Mouse (Mus musculus) T-helper 17 cell (primary cell): Measurements from ENCODE around the gene Unc5a.

Experiments
- in situ Hi-C, 2 experiments: fragments of 300-600 bp; cut with MboI, MseI; formaldehyde crosslinking; loops; 1 replicate in 1 of 2; 2 replicates in 1 of 2; pipeline ENCODE4 v1.15.1; 2025; ENCODE audit warnings: high pct_unique_total_duplicates in 2 of 2

Gene Unc5a

DNA sequence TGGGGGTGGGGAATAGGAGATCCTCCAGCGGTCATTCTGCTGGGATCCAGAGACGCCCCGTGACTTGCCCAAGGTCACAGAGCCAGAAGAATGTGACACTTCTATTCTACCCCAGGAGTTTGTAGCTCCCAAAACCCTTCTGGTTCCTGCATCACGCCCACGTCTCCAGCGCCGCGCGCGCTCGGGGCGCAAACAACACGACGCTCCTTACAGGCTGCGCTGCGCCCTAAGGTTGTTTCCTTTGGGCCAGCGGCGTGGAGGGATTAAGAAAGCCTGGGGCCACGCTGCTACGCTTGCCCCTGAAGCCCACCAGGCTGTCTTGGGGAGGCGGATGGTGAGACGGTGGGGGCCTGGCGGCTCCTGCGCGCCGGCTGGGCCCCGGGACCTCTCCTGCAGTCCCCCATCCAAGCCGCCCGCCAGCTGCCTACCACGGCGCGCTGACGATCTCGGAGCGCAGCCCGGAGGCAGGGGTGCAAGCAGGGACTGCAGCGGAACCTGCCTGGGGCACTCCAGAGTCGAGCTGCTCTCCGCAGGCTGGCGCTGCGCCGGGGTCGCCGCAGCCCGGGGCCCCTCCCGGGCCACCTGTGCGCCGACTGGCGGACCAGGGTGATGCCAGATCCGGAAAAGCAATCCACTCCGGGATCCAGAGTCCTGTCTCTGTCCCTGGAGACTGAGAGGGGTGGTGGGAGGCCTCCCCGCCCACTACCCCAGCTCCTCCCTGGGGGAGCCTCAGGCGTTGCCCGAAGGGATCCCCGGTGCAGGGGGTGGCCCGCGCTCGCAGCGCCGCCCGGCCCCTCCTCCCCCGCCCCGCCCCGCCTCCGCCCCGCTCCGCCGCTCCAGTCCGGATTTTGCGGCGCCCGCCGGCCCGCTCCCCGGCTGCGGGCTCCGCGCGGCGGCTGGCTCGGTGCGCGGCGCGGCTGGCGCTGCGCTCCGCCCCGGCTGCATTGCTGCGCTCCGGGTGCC is at the start of gene Unc5a:
Gene Unc5a, plus strand, starts transcription at position 881 of the 963 bp plus-strand sequence.
- in situ Hi-C loops, result no loop called here

DNA sequence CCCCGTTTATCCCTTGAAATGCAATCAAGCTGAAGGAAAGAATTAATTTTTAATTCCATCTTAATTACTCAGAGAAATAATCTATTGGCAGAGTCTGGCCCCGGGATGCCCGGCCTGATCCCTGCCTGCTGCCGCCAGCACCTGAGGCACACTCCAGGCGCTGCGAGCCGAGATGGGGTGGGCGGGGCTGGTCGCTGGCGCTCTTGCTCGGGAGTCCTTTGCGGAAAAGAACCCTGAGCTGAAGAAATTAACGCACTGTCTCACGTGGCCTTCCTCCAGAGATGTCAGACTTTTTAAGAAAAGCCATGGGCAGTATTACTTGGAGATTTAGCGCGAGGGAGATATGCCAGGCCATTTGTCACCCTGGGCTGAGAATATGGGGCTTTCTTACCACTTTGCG is 37.2 kb upstream of the Unc5a start:
- in situ Hi-C loops, result no loop called here

DNA sequence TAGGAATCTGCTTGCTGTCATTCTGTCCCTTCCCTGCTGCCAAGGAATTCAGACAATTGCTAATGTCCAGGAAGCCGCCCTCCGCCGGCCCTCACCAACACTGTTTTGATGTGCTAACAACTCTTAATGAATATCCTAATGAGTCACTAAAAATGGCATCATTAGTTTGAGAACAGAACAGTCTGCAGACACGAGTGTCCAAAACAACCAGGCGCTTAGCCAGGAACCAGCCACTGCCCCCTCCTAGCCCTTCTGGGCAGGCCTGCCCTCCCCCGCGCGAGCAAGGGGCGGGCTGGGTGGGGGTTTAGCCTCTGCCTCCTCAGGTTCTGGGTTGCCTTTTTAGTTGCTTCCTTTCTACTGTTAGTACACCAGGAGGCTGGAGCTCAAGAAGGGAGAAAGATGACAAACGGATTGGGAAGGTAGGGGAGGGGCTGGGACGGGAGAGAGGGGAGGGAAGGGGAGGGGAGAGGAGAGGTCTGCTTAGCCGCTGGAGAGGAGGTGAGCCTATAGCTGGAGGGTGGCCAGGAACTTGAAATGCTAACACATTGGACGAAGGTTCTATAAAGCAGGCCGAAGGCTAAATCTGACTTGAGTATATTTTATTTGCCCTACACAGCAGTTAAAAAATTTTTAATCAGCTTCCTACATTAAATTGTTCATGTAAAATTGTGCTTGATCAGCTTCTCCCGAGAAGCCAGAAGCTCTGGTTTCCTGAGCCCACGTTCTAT is 36.2 kb upstream of the Unc5a start:
- in situ Hi-C loops, result no loop called here

DNA sequence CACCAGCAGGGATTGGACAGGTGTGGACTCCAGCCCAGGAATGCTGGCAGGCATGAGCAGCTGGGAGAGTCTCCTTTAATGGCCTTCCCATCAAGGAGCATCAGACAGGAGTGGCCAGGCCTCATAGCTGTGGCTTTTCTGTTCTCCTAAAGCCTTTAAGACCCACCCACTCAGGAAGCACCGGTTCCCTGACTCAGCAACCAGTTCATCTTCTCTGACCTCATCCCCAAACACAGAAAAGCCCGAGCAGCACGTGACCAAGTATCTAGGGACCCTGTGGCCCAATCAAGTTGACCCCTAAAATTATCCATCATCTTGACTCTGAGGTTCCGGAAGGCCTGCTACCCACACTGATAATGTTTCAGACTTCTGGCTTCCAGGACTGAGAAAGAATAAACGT is 32.6 kb upstream of the Unc5a start:
- in situ Hi-C loops, result no loop called here

DNA sequence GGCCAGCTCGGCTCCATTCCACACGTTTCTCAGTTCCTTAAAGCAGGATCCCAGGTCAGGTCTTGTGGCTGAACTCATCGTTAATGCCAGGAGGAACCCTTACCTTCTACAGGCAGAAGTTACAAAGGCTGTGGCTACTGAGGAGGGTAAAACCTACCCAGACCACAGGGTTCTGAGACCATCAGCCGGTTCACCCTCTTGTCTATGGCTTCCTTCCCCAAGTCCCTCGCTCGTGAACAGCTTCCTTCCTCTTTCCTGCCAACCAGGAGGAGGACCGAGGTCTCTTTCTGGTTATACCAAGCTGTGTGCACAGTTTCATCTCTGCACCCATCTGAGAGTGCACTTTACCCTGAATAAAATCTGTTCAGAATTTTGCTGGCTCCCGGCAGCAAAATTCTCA is 30.3 kb upstream of the Unc5a start:
- in situ Hi-C loops, result no loop called here

DNA sequence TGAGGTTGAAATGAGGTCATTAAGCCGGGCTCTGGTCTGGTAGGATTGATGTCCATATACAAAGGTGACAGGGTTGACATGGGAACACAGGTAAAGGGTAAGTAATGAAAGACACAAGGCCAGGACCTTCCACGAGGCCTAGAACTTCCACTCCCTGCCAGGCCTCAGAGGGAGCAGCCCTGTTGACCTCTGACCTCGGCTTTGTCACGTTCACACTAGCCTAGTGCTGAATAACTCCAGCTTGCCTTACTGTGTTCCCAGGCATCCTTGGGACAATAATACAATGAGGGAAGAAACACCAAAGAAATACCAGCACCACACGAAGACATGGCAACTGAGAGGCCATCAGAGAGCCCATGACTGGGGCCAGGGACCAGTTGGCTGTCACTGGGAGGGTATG is 29.5 kb upstream of the Unc5a start:
- in situ Hi-C loops, result no loop called here

DNA sequence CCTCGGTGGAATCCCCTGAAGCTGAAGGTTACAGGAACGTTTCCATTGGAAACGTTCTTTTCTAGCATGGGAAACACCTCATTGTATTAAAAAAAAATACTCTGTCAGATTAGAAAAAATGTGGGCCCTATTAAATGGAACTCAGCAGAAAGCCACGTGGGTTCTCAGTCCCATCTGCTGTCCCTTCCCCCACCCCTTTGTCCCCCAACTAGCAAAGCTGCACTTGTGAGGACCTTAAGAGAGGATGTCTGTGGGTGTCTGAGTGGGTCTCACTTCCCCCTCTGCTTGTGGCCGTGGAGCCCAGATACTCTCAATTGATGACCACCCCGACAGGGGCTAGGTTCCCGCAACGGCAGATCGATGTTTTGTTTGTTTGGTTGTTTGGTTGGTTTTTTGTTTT is 27.5 kb upstream of the Unc5a start:
- in situ Hi-C loops, result no loop called here

DNA sequence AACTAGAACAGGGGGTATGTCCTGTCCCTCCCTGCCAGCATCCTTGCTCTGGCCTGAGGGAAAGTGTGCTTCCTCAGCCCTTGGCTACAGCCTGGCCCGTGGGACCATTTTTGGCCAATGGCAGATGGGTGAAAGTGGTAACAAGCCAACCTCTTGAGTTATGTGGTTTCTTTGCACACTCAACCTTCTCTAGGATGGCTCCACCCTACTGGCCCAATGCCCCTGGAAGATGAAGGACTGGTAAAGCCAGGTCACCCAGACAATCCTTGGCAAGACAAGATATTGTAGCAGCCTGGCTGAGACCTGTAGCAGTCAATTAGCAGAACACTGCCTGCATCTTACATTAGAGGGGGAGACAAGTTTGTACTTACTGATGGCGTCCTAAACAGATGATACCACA is 25.5 kb upstream of the Unc5a start:
- in situ Hi-C loops, result no loop called here

DNA sequence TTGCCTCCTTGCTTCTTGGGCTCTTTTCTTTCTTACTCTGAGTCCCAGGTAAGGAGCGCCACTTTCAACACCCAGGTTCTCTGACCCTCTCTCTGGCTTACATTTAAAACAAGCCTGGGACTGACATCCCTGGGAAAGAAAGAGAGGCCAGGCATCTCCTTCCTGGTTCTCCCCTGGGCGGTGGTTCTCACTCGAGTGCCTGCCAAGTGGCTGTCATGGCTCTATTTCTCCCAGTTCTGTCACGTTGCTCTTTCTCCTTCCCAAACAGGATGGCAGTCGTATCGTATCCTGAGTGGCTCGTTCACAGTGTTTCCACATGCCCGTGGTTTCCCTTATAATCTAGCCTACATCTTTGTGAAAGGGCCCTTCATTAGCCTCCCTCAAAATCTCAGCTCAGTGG is 23.7 kb upstream of the Unc5a start:
- in situ Hi-C loops, result no loop called here

DNA sequence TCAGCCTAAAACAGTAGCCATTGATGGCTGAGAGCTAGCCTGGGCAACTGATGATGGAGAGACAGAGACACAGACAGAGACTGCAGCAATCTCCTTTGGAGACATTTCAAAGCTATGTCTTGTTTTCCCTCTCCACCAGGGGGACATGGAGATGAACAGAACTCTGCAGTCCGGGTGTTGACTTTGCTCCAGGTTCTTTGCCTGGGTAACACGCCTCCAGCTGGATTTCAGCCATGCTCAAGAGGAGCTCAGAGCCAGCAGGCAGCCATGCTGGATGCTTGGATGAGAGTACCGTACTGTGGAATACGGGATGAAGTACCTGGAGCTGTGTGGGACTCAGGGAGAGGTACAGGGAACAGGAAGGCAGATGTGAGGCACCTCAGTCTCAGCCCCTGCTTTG is 22.6 kb upstream of the Unc5a start:
- in situ Hi-C loops, result no loop called here

DNA sequence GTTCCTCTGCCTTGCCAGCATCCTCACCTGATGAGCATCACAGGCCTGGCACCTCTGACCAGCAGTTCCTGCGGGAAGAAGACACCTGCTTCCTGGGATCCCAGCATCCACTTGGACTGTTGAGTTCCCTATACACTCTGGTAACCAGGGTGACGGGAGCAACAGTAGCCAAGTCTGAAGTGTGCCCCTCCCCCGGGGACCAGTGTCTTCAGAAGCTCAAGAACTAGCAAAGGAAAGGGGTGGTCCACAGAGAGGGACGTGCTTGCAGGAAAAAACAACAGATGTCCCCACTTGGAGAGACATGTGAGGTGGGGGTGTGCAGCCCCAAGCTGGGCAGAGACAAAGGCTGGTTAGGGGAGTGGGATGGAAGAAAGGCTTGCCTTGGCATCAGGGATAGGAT is 19.1 kb upstream of the Unc5a start:
- in situ Hi-C loops, result no loop called here

DNA sequence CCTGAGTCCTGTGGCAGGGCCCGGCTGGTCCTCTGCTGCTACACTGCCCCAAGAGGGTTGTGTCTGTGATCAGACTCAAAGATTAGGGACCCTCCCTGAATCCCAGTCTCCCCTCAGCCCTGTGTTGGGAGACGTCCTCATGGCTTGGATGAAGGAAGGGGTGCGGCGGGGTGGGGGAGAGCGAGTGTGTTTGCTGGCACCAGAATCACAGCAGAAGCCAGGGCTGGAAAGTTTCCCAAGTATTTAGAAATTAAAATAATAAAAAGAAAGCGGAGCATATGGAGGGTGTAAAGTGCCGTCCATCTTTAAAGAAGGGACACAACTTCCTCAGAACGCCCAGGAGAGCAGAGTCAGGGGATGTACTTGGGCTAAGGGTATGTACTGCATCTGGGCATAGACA is 14.3 kb upstream of the Unc5a start:
- in situ Hi-C loops, result no loop called here

DNA sequence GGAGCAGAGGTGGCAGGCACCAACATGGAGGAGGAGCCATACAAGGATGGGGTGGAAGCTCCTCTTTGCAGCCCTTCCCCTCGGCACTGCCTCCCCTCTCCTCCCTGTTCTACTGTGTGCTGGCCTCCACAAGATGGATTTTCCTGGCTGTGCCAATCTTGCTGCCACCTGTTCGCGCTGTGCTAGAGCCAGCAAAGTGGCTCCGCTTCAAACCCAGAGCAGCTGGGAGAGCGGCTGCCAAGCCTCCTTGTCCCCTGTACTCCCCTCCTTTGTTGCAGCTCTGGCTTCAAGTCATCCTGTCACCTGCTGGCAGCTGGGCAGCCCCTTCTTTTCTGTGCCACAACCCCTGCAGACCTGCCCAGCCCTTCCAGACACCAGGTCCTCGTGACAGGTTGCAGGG is 13.0 kb upstream of the Unc5a start:
- in situ Hi-C loops, result no loop called here

DNA sequence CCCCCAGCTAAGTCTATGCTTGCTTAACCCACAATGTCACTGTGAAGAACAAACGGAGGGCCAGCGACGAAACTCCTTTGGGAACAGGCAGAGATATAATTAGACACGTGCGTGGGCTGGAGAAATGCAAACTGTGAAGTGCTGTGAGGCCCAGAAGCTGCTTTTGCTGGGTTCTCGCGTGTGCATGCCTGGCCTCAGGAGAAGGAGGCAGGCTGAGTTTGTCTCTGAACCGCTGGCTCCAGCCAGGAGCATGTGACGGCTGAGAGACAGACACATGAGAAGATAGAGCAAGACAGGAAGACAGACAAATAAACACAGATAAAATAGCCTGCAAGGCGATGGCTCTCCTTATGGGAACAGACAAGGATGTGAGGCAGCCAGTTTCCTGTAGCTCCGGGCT is 11.3 kb upstream of the Unc5a start:
- in situ Hi-C loops, result no loop called here

DNA sequence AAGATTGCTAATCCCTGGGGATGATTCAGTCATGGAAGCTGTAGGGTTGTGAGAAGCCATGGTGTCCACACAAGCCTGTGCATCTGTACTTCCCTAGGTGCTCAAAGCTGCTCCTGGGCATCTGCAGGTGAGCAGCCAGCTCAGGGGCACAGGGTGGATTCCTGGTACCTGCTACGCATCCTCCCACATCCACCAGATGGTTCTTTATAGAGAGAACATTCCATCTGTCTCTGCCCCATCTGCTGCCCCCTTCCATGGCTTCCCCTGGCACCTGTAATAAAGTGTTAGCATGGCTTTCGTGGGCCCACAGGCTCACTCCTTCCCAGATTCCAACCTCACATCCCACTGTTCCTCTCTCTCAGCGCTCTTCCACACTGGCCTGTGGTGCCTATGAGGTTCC is 10.7 kb upstream of the Unc5a start:
- in situ Hi-C loops, result no loop called here

DNA sequence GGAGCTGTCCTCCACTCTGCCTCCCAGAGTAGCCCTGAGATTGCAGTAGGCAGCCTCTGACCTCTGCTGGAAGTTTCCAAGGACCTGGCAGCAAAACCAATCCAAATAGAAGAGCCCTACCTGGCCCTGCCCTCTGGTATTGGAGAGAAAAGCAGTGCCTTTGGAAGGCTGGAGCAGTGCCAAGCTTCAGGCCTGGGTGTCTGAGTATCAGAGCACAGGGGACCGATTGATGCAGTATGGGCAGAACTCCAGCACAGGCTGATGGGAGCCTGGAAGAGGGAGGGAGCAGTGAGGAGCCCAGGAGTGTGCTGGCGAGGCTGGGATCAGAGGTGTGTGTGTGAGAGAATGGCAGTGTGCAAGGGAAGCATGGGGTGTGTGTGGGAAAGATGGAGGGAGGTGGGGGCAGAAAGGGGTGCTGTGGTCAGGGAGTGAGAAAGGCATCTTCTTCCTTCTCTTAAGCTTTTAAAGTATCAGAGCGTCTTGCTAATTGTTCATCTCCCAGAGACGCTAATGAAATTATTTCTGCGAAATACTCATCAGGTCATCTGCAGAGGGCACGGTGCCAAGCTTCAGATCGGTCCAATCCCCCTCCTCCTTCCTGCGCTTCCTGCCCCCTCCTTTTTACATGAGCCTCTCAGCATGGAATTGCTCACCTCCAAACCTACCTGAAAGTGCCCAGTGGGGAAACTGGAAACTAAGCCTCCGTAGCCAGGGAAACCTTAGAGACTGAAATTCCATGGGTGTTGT is 4.6 kb upstream of the Unc5a start:
- in situ Hi-C loops, result no loop called here

DNA sequence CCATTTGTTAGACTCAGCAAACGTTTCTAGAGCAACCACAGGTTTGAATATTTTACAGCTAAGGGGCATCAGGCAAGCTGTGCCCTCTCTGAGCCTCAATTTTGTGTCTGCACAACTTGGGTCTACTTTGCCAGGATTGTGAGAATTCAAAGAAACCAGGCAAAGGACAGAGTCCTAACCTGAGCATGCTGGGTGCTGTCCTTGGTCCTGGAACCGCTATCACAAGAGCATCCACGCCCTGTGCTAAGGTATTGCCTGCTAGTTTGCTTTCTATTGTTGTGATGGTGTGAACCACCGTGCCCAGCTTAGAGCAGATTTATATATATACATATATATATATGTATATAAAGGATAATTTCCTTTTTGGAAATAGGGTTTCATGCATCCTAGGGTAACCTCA is 3.9 kb upstream of the Unc5a start:
- in situ Hi-C loops, result no loop called here

DNA sequence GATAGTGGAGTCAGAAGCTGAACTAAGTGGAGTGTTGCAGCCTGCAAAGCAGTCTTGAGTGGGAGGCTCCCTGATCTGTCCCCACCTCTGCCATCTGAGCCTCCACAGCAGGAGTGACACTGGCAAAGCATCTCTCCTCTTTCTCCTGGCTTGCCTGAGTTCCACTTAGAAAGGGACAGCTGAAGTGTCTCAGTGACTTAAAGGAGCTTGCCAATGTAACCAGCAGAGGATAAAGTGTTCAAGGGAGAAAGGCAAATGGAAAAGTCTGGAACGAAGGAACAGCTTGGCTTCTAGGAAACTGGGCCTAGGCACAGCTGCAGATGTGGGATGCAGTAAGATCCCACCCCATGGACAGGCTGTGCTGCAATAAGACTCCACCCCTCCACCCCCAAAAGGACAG is 2.8 kb upstream of the Unc5a start:
- in situ Hi-C loops, result no loop called here

DNA sequence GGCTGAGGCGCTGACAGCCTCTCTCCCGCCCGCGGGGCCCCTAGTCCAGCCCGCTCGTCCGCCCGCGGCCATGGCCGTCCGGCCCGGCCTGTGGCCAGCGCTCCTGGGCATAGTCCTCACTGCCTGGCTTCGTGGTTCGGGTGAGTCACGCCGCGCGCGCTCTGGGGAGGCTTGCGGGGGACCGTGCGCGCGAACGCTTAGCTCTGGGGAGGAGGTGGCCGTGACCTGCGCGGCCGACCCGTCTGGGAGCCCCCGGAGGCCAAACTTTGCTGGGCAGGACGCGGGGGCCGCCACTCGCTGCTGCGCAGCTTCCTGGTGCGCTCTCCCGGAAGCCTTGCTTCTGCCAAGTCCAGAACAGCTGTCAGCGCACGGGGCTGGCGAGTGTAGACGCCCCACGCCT is 381 bp downstream of the Unc5a start:
- in situ Hi-C loops, result no loop called here

DNA sequence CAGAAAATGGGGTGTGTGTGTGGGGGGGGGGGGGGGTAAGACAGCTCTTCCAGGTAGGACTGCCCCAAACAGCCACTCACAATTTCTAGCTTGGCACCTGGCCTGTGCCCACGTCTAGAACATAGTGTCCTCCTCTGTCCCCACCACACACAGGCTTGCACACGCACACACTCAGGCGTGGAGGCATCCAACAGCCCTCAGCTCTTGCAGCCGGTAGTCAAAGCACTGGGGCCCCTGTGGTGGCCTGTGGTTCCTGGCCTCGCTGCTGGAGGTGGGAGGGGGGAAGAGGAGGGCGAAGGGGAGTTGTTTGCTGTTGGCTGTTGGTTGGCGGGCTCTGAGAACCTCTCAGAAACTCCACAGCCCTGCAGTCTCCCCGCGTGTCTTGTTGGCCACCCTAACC is 920 bp downstream of the Unc5a start:
- in situ Hi-C loops, result no loop called here

DNA sequence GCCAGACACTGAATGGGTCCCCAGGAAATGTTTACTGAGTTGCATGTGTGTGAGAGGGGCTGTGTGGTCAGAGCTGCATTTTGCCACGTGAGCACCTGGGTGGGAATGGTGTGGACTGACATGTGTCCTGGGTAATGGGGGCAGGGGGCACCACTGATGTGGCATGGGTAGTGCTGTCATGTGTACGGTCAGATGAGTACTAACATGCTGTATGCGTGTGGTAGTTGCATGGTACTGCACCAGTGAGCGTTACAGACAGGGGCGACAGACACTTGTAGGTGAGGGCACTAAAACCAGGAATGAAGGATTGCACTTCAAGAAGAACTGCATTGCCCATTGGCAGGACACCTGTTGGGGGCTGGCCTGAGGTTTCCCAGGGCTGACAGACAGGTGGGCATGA is 2.0 kb downstream of the Unc5a start:
- in situ Hi-C loops, result no loop called here

DNA sequence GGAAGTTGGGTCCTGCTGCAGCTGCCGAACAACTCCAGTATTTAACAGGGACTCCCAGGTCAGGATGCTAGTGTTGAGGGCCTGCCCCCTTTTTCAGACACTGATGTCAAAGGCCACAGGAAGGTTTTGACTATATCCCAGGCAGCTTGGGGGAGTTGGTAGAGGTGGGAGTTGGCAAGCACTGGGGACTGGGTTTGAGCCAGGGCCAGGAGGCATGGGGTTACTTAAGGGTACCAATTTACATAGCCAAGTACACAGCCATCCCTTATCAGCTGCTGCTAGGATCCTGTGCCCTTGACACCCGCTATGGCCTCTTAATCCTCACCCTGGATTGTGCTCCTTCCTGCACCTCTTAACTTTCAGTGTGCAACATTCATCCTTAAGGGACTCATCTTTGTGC is 5.5 kb downstream of the Unc5a start:
- in situ Hi-C loops, result no loop called here
